Mouse (Mus musculus) spleen, adult 2 months (tissue): ENCODE data around the gene Sost. TPM values are rescaled to one million over a fixed set of nuclear protein-coding genes. Genes with fewer than 3 reads are reported as not detected.

Source experiments
- DNase-seq, 2 experiments: peaks; one replicate each; pipeline versions ENCODE4 v3.0.0 to v3.0.0-alpha.2; 2012 to 2021; ENCODE audit warnings: low spot score in 2 of 2, low read depth in 1 of 2
- H3K27ac ChIP-seq: fragments of 200-500 bp; 2 replicates; pipeline ENCODE4 v1.5.1; 2012; ENCODE audit warnings: low read length, inconsistent platforms; ENCODE audit not compliant: insufficient read depth
- H3K27me3 ChIP-seq: fragments of 200-500 bp; 2 replicates; pipeline ENCODE4 v1.6.1; 2012; ENCODE audit warnings: mild to moderate bottlenecking, moderate library complexity, low read length, inconsistent platforms; ENCODE audit not compliant: control insufficient read depth, insufficient read depth
- H3K36me3 ChIP-seq: fragments of 200-500 bp; 2 replicates; pipeline ENCODE4 v1.6.1; 2012; ENCODE audit warnings: mild to moderate bottlenecking, low read length, inconsistent platforms; ENCODE audit not compliant: control insufficient read depth, insufficient read depth
- H3K4me1 ChIP-seq: fragments of 200-500 bp; 2 replicates; pipeline ENCODE4 v1.6.1; 2011; ENCODE audit warnings: inconsistent platforms; ENCODE audit not compliant: control insufficient read depth, insufficient read depth, insufficient read length
- H3K4me3 ChIP-seq: fragments of 200-500 bp; 2 replicates; pipeline ENCODE4 v1.5.1; 2011; ENCODE audit warnings: mild to moderate bottlenecking, inconsistent platforms; ENCODE audit not compliant: insufficient read depth, insufficient read length; ENCODE audit errors: extremely low read depth
- CTCF ChIP-seq: fragments of 200-500 bp; IDR thresholded peaks from 2 replicates; pipeline ENCODE4 v1.5.1; 2011; ENCODE audit warnings: mild to moderate bottlenecking, inconsistent platforms; ENCODE audit not compliant: insufficient read depth, insufficient read length, insufficient replicate concordance; ENCODE audit errors: extremely low read depth
- POLR2A ChIP-seq: fragments of 200-500 bp; IDR thresholded peaks from 2 replicates; pipeline ENCODE4 v1.6.1; 2011; ENCODE audit warnings: low read depth, low read length, inconsistent platforms
- WGBS: fragments of 180-500 bp; shearing (Covaris S2); methylation state at CpG from one replicate; pipeline ENCODE4 v1.1.7; 2018; 5-methylcytosine and 5-hydroxymethylcytosine counted together
- polyA plus RNA-seq: library from polyadenylated mRNA; depleted of rRNA; stranded (reverse); fragments of >200 nt; gene quantifications from 2 replicates; pipeline ENCODE4 v1.2.3, GENCODE M21; 2012; rRNA removed

The Sost gene
- polyA plus RNA-seq: 0.05 and 0.20 TPM in 2 replicates

DNA sequence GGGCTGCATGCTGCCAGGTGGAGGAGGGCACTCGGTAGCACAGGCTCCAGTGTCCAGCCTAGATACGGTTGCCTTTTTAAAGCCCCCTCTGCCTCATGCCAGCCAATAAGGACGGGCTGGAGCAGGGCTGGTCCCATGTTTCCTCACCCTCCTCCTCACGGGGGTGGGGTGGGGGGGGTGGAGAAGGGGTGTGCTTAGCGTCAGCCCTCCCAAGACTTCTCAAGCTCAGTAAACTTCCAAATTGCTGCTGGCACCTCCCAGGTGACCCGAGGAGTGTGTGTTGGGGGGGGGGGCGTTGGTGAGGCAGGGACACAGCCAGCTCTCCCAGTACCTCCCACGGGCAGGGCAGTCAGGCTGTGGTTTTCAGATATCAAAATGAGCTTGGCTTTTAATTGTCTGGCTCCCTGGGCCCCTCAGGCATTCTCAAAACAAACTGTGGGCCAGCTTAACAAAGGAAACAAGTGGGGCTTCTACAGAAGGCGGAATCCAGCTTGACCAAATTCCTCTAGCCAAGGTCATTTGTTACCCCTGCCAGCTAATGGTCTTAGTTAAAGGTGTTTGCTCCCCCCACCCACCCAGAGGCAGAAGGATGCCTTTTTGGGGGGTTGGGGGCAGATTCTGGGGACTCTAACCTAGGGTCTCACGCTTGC lies at the start of gene Sost:
Sost (minus strand) TSS at position 51 of the 650 bp plus-strand sequence.
- DNase-seq: no peak
- no peak within 1 kb of the TSS for H3K27ac ChIP-seq
- H3K27me3 ChIP-seq: peaks cover 14% of the 10 kb centered on the region
- peaks cover 14% of the 10 kb centered on the region for H3K4me1 ChIP-seq
- H3K4me3 ChIP-seq: no peak within 1 kb of the TSS
- no peaks in the 10 kb centered on the region for H3K36me3 ChIP-seq
- no peak for TF ChIP-seq POLR2A
- TF ChIP-seq CTCF: no peak
- 44% methylated on average over 10 of the region's 10 CpGs for WGBS

GRCm38 (mm10) chr11:102016136-102016535 lies 49.3 kb upstream of the Sost start:
- 90% methylated on average over 1 of the region's 1 CpGs for WGBS
- no peaks in the 10 kb centered on the region for H3K27me3 ChIP-seq
- no peaks in the 10 kb centered on the region for H3K36me3 ChIP-seq
- H3K4me3 ChIP-seq: no peak overlapping the region
- DNase-seq: no peak
- H3K27ac ChIP-seq: no peak overlapping the region
- no peak for TF ChIP-seq CTCF
- TF ChIP-seq POLR2A: no peak
- H3K4me1 ChIP-seq: peaks cover 4% of the 10 kb centered on the region; the same call in 1 of the 2 replicates

GRCm38 (mm10) chr11:102015472-102015871 lies 48.7 kb upstream of the Sost start:
- TF ChIP-seq POLR2A: no peak
- Histone ChIP-seq H3K4me3 (no peak overlapping the region), H3K36me3 (no peaks in the 10 kb centered on the region), H3K4me1 (peaks cover 4% of the 10 kb centered on the region; the same call in 1 of the 2 replicates), H3K27me3 (no peaks in the 10 kb centered on the region), H3K27ac (no peak overlapping the region)
- DNase-seq: no peak
- WGBS: 42% methylated on average over 6 of the region's 6 CpGs

- Histone ChIP-seq H3K4me1 (peaks cover 4% of the 10 kb centered on the region; the same call in 1 of the 2 replicates), H3K36me3 (no peaks in the 10 kb centered on the region), H3K27me3 (no peaks in the 10 kb centered on the region), H3K4me3 (no peak overlapping the region), H3K27ac (no peak overlapping the region)
- TF ChIP-seq CTCF (no peak), POLR2A (no peak)
- WGBS: 81% methylated on average over 8 of the region's 8 CpGs
- no peak for DNase-seq
Observed at GRCm38 (mm10) chr11:102013201-102013600, 46.4 kb upstream of the Sost start.

DNA sequence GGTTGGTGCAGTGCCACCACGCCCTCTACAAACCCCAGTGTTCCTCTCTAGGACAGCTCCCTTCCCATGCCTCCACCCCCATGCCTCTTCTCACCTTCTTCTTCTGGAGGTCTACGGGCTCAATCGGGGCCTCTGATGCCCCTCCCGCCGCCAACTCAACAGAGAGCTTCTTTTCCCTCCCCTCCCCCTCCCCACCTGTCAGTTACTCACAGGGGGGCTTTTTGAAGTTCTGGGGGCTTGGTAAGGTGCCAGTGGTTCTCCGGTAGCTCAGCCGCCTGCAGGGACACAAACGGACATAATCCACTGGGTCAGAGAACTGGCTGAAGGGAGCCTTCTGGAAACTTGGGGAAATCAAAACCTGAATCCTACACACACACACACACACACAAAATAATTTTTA lies 44.7 kb upstream of the Sost start:
- Histone ChIP-seq H3K36me3 (no peaks in the 10 kb centered on the region), H3K4me1 (peaks cover 4% of the 10 kb centered on the region; the same call in 1 of the 2 replicates), H3K4me3 (no peak overlapping the region), H3K27me3 (no peaks in the 10 kb centered on the region), H3K27ac (no peak overlapping the region)
- DNase-seq: no peak
- no peak for TF ChIP-seq POLR2A
- TF ChIP-seq CTCF: no peak
- WGBS: 84% methylated on average over 8 of the region's 8 CpGs

DNA sequence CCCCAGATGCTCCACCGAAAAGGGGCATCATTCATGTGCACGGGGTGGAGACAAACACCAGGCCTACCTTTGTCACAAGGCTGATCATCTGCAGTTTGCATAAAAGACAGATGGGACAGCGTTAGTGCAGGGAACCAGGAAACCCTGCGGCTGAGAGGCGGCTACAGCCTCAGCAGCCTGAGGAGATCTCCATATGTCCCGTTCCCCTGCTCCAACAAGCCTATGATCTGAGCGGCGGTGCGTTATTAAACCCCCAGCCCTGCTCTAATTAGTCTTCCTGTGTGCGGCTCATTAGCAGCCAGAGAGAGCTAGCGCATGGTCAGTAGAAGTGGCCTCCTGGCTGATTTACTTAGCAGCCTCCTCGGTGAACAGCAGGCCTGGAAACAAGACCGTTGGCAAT lies 43.3 kb upstream of the Sost start:
- Histone ChIP-seq H3K27ac (no peak overlapping the region), H3K27me3 (no peaks in the 10 kb centered on the region), H3K4me1 (no peaks in the 10 kb centered on the region), H3K4me3 (no peak overlapping the region), H3K36me3 (no peaks in the 10 kb centered on the region)
- DNase-seq: no peak
- TF ChIP-seq CTCF (no peak), POLR2A (no peak)
- WGBS: 90% methylated on average over 13 of the region's 13 CpGs

DNA sequence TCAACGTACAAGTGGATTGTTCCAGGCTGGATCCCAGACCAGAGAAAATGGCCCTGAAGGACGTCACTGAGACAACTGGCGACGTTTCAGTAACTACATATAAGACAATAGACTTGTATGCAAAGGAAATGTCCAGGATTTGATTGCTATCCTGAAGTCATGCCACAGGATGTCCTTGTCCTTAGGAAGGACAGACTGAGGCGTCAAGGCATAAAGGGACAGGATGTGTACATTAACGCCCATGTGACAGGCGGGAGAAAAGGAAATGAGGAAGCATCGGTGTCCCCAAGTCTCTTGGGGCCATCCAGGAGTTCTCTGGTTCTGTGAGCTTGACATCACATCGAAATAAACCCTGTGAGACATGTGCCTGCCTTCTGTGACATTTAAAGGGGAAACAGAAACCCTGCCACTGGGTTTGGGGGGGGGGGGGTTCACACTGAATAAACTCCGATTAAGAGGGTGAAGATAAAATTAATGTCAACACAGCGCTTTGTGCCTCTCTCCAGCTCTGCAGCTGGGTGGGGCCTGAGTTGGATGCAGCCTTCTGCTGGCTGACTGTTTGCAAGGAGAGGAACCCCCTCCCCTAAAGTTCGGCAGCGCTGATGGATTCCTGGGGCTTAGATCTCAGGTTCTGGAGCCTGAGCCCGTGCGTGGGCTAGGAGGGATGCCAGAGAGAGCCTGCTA lies 42.3 kb upstream of the Sost start:
- H3K4me3 ChIP-seq: no peak overlapping the region
- H3K36me3 ChIP-seq: no peaks in the 10 kb centered on the region
- H3K27ac ChIP-seq: no peak overlapping the region
- H3K27me3 ChIP-seq: no peaks in the 10 kb centered on the region
- DNase-seq: no peak
- TF ChIP-seq POLR2A: no peak
- no peaks in the 10 kb centered on the region for H3K4me1 ChIP-seq
- 62% methylated on average over 15 of the region's 15 CpGs for WGBS
